Mouse (Mus musculus): ENCODE data around the gene Ltb4r2.

The Ltb4r2 gene

GRCm38 (mm10) chr14:55743711-55744110 is 17.5 kb upstream of the Ltb4r2 start:
- peak; percentile 81 for DNase-seq

GRCm38 (mm10) chr14:55745180-55745860 is 15.9 kb upstream of the Ltb4r2 start, which contains the start of the genes Dhrs1 and Nop9:
Dhrs1 (minus strand) TSS chr14:55745690.
Nop9 (plus strand) TSS chr14:55745693.
- DNase-seq = peak; percentile 90

- DNase-seq = no peak
Observed at GRCm38 (mm10) chr14:55745861-55746237, 15.4 kb upstream of the Ltb4r2 start.

- no peak for DNase-seq
Observed at GRCm38 (mm10) chr14:55747051-55747847, 14.0 kb upstream of the Ltb4r2 start.

- no peak for DNase-seq
Observed at GRCm38 (mm10) chr14:55757566-55757965, 3.7 kb upstream of the Ltb4r2 start.

GRCm38 (mm10) chr14:55758363-55758784 is 2.9 kb upstream of the Ltb4r2 start, which contains the start of gene Cideb:
Cideb (minus strand) TSS chr14:55758458.
- DNase-seq = peak; percentile 30

GRCm38 (mm10) chr14:55760156-55760555 is 1.1 kb upstream of the Ltb4r2 start:
- DNase-seq = peak; percentile 78

GRCm38 (mm10) chr14:55762001-55762821 is 983 bp downstream of the Ltb4r2 start:
- DNase-seq = peak; percentile 23

GRCm38 (mm10) chr14:55763166-55763565 is 1.9 kb downstream of the Ltb4r2 start:
- DNase-seq = no peak

- no peak for DNase-seq
Observed at GRCm38 (mm10) chr14:55765696-55766095, 4.5 kb downstream of the Ltb4r2 start, which contains the start of gene Ltb4r1. Ltb4r1 (plus strand) TSS chr14:55765962.

- no peak for DNase-seq
Observed at GRCm38 (mm10) chr14:55767519-55768414, 6.5 kb downstream of the Ltb4r2 start.

- DNase-seq = no peak
Observed at GRCm38 (mm10) chr14:55768555-55768954, 7.3 kb downstream of the Ltb4r2 start.

GRCm38 (mm10) chr14:55769087-55769703 is 8.0 kb downstream of the Ltb4r2 start:
- no peak for DNase-seq

GRCm38 (mm10) chr14:55776711-55777110 is 15.5 kb downstream of the Ltb4r2 start:
- no peak for DNase-seq

- DNase-seq = no peak
Observed at GRCm38 (mm10) chr14:55777176-55777575, 15.9 kb downstream of the Ltb4r2 start.

GRCm38 (mm10) chr14:55777806-55778205 is 16.6 kb downstream of the Ltb4r2 start:
- DNase-seq = no peak

GRCm38 (mm10) chr14:55778686-55779085 is 17.5 kb downstream of the Ltb4r2 start:
- no peak for DNase-seq

- DNase-seq = no peak
Observed at GRCm38 (mm10) chr14:55779656-55780055, 18.4 kb downstream of the Ltb4r2 start.

GRCm38 (mm10) chr14:55780736-55781135 is 19.5 kb downstream of the Ltb4r2 start:
- DNase-seq = no peak

- peak; percentile 40 for DNase-seq
Observed at GRCm38 (mm10) chr14:55781310-55781709, 20.1 kb downstream of the Ltb4r2 start.

- no peak for DNase-seq
Observed at GRCm38 (mm10) chr14:55782361-55782960, 21.2 kb downstream of the Ltb4r2 start.
